Mouse (Mus musculus) heart, adult 18-20 months (tissue): Measurements from ENCODE around the gene Sass6. TPM values are rescaled to one million over a fixed set of nuclear protein-coding genes. Genes with fewer than 3 reads are reported as not detected.
A peak's percentile ranks its signal among the peaks of the same experiment; 100 is the strongest.

Experiments used
- DNase-seq, 2 experiments: peaks; one replicate each; pipeline ENCODE4 v3.0.0; 2021 to 2022; ENCODE audit warnings: mixed read lengths in 1 of 2
- long read RNA-seq, 2 experiments: library from polyadenylated mRNA; stranded (forward); transcript quantifications; one replicate each; pipeline ENCODE4 v2.0.0; 2021
- total RNA-seq, 2 experiments: library from RNA; stranded (reverse); gene quantifications; 2 replicates each; pipeline ENCODE4 v1.2.3; 2021

Gene Sass6
- 1 to 10 TPM; 1.6 to 2.2 TPM for total RNA-seq
- long read RNA-seq, experiment 1 = 0 reads
- long read RNA-seq, experiment 2 = 0 reads

- DNase-seq = peak; percentile 98 to 100
These were observed at the start of gene Sass6 for GRCm38 (mm10) chr3:116594728-116595602. Gene Sass6, plus strand, starts transcription at chr3:116594982.

GRCm38 (mm10) chr3:116547430-116547829 is 47.4 kb upstream of the Sass6 start:
- no peak for DNase-seq

- DNase-seq = no peak
These were observed 43.4 kb upstream of the Sass6 start for GRCm38 (mm10) chr3:116551362-116551761.

GRCm38 (mm10) chr3:116561315-116561714 is 33.5 kb upstream of the Sass6 start:
- peak in 1 of 2 experiments; percentile 39 for DNase-seq

- DNase-seq = peak; percentile 52 to 73
These were observed 32.2 kb upstream of the Sass6 start, which contains the start of gene Lrrc39 for GRCm38 (mm10) chr3:116562408-116563094. Gene Lrrc39, plus strand, starts transcription at chr3:116562973.

- DNase-seq = no peak
These were observed 31.7 kb upstream of the Sass6 start for GRCm38 (mm10) chr3:116563095-116563492.

GRCm38 (mm10) chr3:116570628-116571027 is 24.2 kb upstream of the Sass6 start:
- DNase-seq = no peak

- DNase-seq = no peak
These were observed 17.5 kb upstream of the Sass6 start for GRCm38 (mm10) chr3:116577286-116577685.

- DNase-seq = no peak
These were observed 12.6 kb upstream of the Sass6 start for GRCm38 (mm10) chr3:116582201-116582600.

- no peak for DNase-seq
These were observed 580 bp upstream of the Sass6 start for GRCm38 (mm10) chr3:116594076-116594727.

- no peak for DNase-seq
These were observed 815 bp downstream of the Sass6 start for GRCm38 (mm10) chr3:116595603-116595991.

GRCm38 (mm10) chr3:116599705-116600104 is 4.9 kb downstream of the Sass6 start:
- no peak for DNase-seq

- no peak for DNase-seq
These were observed 6.2 kb downstream of the Sass6 start for GRCm38 (mm10) chr3:116601005-116601404.

- no peak for DNase-seq
These were observed 7.0 kb downstream of the Sass6 start for GRCm38 (mm10) chr3:116601781-116602180.

GRCm38 (mm10) chr3:116604570-116604969 is 9.8 kb downstream of the Sass6 start:
- DNase-seq = no peak

- peak; percentile 13 to 37 for DNase-seq
These were observed 19.6 kb downstream of the Sass6 start, which contains the start of gene Trmt13 for GRCm38 (mm10) chr3:116614295-116614892. Gene Trmt13, minus strand, starts transcription at chr3:116614587.

- peak in 1 of 2 experiments; percentile 8 for DNase-seq
These were observed 20.7 kb downstream of the Sass6 start for GRCm38 (mm10) chr3:116615318-116616068.

GRCm38 (mm10) chr3:116618855-116619254 is 24.1 kb downstream of the Sass6 start:
- DNase-seq = no peak

GRCm38 (mm10) chr3:116620636-116621370 is 26.0 kb downstream of the Sass6 start:
- no peak for DNase-seq

- no peak for DNase-seq
These were observed 27.9 kb downstream of the Sass6 start for GRCm38 (mm10) chr3:116622641-116623040.

GRCm38 (mm10) chr3:116631459-116631858 is 36.7 kb downstream of the Sass6 start:
- DNase-seq = no peak
